Mouse (Mus musculus) hindbrain, embryonic 16.5 days (tissue): ENCODE measurements around the gene Camkmt. TPM values are rescaled to one million over a fixed set of nuclear protein-coding genes. Genes with fewer than 3 reads are reported as not detected.
A peak's percentile ranks its signal among the peaks of the same experiment; 100 is the strongest.

Experiments
- ATAC-seq: fragments of 200-750 bp; cut with Nextera tagmentation; 2 replicates; pipeline ENCODE4 v1.8.0; 2017; ENCODE audit warnings: moderate TSS enrichment, moderate library complexity
- H3K27ac ChIP-seq: fragments of 300-500 bp; sonication (generic); 2 replicates; pipeline ENCODE4 v1.5.1; 2014; ENCODE audit warnings: low read depth, mild to moderate bottlenecking, control low read depth, low read length, moderate library complexity
- H3K27me3 ChIP-seq: fragments of 300-500 bp; sonication (generic); replicated peaks from 2 replicates; pipeline ENCODE4 v1.6.1; 2014; ENCODE audit warnings: low read length; ENCODE audit not compliant: control insufficient read depth, insufficient read depth
- H3K36me3 ChIP-seq: fragments of 300-500 bp; sonication (generic); 2 replicates; pipeline ENCODE4 v1.6.1; 2014; ENCODE audit warnings: mild to moderate bottlenecking, low read length, moderate library complexity, mixed read lengths; ENCODE audit not compliant: control insufficient read depth, insufficient read depth
- H3K4me1 ChIP-seq: fragments of 300-500 bp; sonication (generic); 2 replicates; pipeline ENCODE4 v1.6.1; 2014; ENCODE audit warnings: low read depth, low read length; ENCODE audit not compliant: control insufficient read depth, insufficient read depth
- H3K4me2 ChIP-seq: fragments of 300-500 bp; sonication (generic); 2 replicates; pipeline ENCODE4 v1.6.1; 2014; ENCODE audit warnings: mild to moderate bottlenecking, low read length, control low read depth, moderate library complexity
- H3K4me3 ChIP-seq: fragments of 300-500 bp; sonication (generic); 2 replicates; pipeline ENCODE4 v1.5.1; 2014; ENCODE audit warnings: mild to moderate bottlenecking, low read length, control low read depth, moderate library complexity
- H3K9ac ChIP-seq: fragments of 300-500 bp; sonication (generic); 2 replicates; pipeline ENCODE4 v1.6.1; 2014; ENCODE audit warnings: low read depth, mild to moderate bottlenecking, control low read depth, low read length, moderate library complexity
- H3K9me3 ChIP-seq: fragments of 300-500 bp; sonication (generic); 2 replicates; pipeline ENCODE4 v1.6.1; 2014; ENCODE audit warnings: mild to moderate bottlenecking, low read length, moderate library complexity; ENCODE audit not compliant: control insufficient read depth
- WGBS: fragments of 180-500 bp; shearing (Covaris S2); extraction: QIAGEN DNeasy Blood & Tissue Kit; methylation state at CpG from one replicate; pipeline ENCODE4 v1.1.7; 2014; 5-methylcytosine and 5-hydroxymethylcytosine counted together
- polyA plus RNA-seq: library from polyadenylated mRNA; unstranded; fragments of >200 nt; fragmentation: Nextera tagmentation; extraction: Ambion mirVana; gene quantifications from 2 replicates; pipeline ENCODE4 v1.2.1, GENCODE M21; 2015

Camkmt gene
- polyA plus RNA-seq, 1 experiment from 2014 or later = 22.9 TPM

DNA sequence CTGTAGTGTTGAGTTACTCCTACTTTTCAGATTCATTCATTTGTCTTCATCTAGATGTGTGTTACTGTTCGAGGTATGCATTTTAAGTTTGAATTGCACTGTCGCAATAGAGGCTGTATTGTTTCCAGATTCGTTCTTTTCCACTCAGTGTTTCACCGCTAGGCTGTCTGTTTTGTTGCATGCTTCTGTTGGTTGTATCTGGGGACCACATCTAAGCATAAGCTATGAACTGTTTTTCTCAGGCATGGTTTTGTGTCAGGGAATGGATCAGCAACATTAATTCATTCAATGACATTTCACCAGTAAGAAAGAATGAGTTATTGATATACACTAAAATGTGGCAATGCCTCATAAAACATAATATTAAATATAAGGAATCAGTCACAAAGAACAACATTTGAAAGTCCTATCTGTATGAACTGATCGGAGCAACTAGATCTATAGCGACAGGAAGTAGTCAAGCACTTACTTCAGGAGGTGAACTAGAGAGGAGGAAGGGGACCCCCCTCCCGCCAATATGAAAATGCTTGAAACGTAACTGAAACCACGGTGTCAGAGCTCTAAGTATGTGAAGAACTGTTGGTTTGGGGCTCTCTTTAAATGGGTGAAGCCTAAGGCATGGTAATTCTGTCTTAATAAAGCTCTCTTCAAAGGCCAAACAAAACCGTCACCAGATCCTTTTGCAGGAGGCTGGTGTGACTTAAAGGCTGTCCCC lies 80.3 kb downstream of the Camkmt start:
- WGBS = 79% methylated on average over 10 of the region's 10 CpGs
- no peak overlapping the region for H3K4me3 ChIP-seq
- no peak for ATAC-seq
- no peaks in the 10 kb centered on the region for H3K27me3 ChIP-seq
- no peak overlapping the region for H3K27ac ChIP-seq
- no peak overlapping the region for H3K9ac ChIP-seq
- no peaks in the 10 kb centered on the region for H3K9me3 ChIP-seq
- no peaks in the 10 kb centered on the region for H3K36me3 ChIP-seq
- no peaks in the 10 kb centered on the region for H3K4me1 ChIP-seq
- no peak overlapping the region for H3K4me2 ChIP-seq

- no peak for ATAC-seq
- Histone ChIP-seq H3K9ac (no peak overlapping the region), H3K4me3 (no peak overlapping the region), H3K27me3 (no peaks in the 10 kb centered on the region), H3K27ac (no peak overlapping the region), H3K36me3 (no peaks in the 10 kb centered on the region), H3K4me2 (no peak overlapping the region), H3K4me1 (no peaks in the 10 kb centered on the region), H3K9me3 (no peaks in the 10 kb centered on the region)
- 27% methylated on average over 4 of the region's 4 CpGs for WGBS
These were observed 81.6 kb downstream of the Camkmt start for GRCm38 (mm10) chr17:85171951-85172350.

DNA sequence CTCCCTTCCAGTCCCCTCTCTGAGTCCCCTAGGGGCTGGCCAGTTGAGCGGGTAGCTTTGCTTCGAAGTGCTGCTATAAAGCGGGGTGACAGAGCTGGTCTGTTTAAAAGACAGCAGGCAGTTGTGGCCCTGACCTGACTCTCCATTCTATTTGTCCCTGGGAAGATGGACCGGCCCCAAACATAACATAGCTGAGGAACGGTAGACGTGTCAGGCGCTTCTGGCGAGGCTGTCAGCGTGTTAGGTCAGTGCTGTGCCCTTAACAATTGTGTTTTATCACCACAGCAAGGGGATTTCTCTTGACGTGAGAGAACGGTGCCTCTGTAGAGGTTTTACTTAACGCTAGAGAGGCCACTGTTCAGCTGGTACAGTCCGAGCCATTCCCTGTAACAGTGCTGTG lies 86.9 kb downstream of the Camkmt start:
- H3K36me3 ChIP-seq = no peaks in the 10 kb centered on the region
- H3K4me1 ChIP-seq = no peaks in the 10 kb centered on the region
- no peak overlapping the region for H3K9ac ChIP-seq
- H3K27ac ChIP-seq = no peak overlapping the region
- no peak overlapping the region for H3K4me2 ChIP-seq
- no peaks in the 10 kb centered on the region for H3K9me3 ChIP-seq
- 47% methylated on average over 13 of the region's 13 CpGs for WGBS
- H3K27me3 ChIP-seq = no peaks in the 10 kb centered on the region
- ATAC-seq = no peak
- H3K4me3 ChIP-seq = no peak overlapping the region

- Histone ChIP-seq H3K4me2 (peak overlapping the region; percentile 35), H3K27ac (no peak overlapping the region), H3K4me3 (peak overlapping the region; percentile 5; the same call in 1 of the 2 replicates), H3K9me3 (no peaks in the 10 kb centered on the region), H3K27me3 (no peaks in the 10 kb centered on the region), H3K9ac (no peak overlapping the region), H3K36me3 (no peaks in the 10 kb centered on the region), H3K4me1 (no peaks in the 10 kb centered on the region)
- peak; percentile 50; the same call in 1 of the 2 replicates for ATAC-seq
- WGBS = 33% methylated on average over 14 of the region's 14 CpGs
These were observed 90.2 kb downstream of the Camkmt start for GRCm38 (mm10) chr17:85180471-85181060.

DNA sequence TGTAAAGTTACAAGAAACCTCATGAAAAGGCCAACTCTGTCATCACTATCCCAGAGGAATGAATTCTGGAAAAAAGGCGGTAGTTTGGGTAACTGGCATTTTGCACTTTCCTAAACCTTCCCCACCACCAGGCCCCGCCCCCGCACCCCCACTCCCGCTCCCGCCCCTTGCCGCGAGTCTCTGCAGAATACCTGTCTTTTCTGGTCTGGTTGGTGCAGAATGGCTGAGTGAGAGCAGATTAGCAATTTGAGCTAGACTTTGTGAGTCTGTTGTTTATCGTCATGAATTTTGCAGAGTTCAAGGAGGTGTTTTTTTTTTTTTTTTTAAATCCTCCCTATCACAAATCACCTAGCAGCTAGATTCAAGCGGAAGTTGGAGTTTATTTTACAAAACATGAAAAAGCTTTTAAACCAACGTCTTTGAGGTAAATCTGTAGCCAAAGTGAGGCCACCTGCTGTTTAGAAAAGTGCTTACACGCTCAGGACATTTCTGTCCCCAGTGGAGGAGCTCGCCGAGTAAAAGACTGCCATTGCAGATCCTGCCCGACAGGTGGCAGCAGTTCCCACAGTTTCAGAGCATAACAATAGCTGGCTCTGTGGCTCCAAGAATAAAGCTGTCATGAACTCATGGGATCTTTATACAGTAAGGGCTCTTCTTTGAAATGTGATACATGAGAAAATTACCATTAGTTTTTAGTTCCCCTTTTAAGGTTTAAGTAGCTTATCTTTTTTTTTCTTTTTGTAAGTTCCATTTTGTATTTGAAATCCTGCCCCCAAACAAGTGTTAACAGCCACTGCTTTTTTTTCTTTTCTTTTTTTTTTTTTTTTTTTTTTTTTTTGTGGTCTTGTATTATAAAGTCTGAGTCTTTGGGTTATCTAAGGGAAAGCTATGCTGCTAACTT lies 99.1 kb downstream of the Camkmt start:
- peak overlapping the region; percentile 29 for H3K4me3 ChIP-seq
- H3K27me3 ChIP-seq = no peaks in the 10 kb centered on the region
- peak overlapping the region; percentile 60 for H3K4me2 ChIP-seq
- no peaks in the 10 kb centered on the region for H3K36me3 ChIP-seq
- peak; percentile 94 for ATAC-seq
- peaks cover 4% of the 10 kb centered on the region; the same call in 1 of the 2 replicates for H3K4me1 ChIP-seq
- no peak overlapping the region for H3K9ac ChIP-seq
- H3K27ac ChIP-seq = no peak overlapping the region
- H3K9me3 ChIP-seq = no peaks in the 10 kb centered on the region
- 4% methylated on average over 14 of the region's 14 CpGs for WGBS

- H3K4me1 ChIP-seq = peaks cover 4% of the 10 kb centered on the region; the same call in 1 of the 2 replicates
- no peaks in the 10 kb centered on the region for H3K9me3 ChIP-seq
- no peak for ATAC-seq
- no peak overlapping the region for H3K27ac ChIP-seq
- no peak overlapping the region for H3K9ac ChIP-seq
- WGBS = 15% methylated on average over 7 of the region's 7 CpGs
- no peaks in the 10 kb centered on the region for H3K27me3 ChIP-seq
- no peaks in the 10 kb centered on the region for H3K36me3 ChIP-seq
- peak overlapping the region; percentile 39 for H3K4me2 ChIP-seq
- H3K4me3 ChIP-seq = no peak overlapping the region
These were observed 99.7 kb downstream of the Camkmt start for GRCm38 (mm10) chr17:85190128-85190435.

DNA sequence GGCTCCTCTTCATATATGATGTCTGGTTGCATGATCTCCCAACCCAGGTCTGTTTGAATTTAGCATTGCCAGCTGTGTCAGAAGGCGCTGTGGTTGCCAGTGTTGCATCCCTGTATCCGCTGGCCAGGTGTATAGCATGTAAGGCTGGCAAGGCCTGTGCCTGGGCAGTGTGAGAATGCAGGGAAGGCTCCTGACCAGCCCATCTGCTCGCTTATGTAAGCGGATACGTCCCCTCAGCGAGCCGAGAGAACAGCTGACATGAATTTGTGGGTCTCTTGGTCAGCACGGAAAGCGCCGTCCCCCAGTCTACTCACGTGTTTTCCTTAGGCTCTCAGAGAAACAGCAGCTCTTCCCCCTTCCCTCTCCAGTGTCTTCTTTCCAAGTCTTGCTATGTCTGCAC lies 102.9 kb downstream of the Camkmt start:
- no peaks in the 10 kb centered on the region for H3K9me3 ChIP-seq
- ATAC-seq = no peak
- no peak overlapping the region for H3K4me3 ChIP-seq
- no peak overlapping the region for H3K9ac ChIP-seq
- H3K27ac ChIP-seq = no peak overlapping the region
- no peaks in the 10 kb centered on the region for H3K36me3 ChIP-seq
- H3K4me2 ChIP-seq = no peak overlapping the region
- H3K27me3 ChIP-seq = no peaks in the 10 kb centered on the region
- 91% methylated on average over 11 of the region's 11 CpGs for WGBS
- peaks cover 4% of the 10 kb centered on the region; the same call in 1 of the 2 replicates for H3K4me1 ChIP-seq

- H3K4me1 ChIP-seq = no peaks in the 10 kb centered on the region
- no peak overlapping the region for H3K4me2 ChIP-seq
- WGBS = 84% methylated on average over 15 of the region's 15 CpGs
- H3K4me3 ChIP-seq = no peak overlapping the region
- H3K27me3 ChIP-seq = no peaks in the 10 kb centered on the region
- H3K9ac ChIP-seq = no peak overlapping the region
- H3K27ac ChIP-seq = no peak overlapping the region
- no peaks in the 10 kb centered on the region for H3K36me3 ChIP-seq
- H3K9me3 ChIP-seq = no peaks in the 10 kb centered on the region
- no peak for ATAC-seq
These were observed 108.4 kb downstream of the Camkmt start for GRCm38 (mm10) chr17:85198781-85199180.

DNA sequence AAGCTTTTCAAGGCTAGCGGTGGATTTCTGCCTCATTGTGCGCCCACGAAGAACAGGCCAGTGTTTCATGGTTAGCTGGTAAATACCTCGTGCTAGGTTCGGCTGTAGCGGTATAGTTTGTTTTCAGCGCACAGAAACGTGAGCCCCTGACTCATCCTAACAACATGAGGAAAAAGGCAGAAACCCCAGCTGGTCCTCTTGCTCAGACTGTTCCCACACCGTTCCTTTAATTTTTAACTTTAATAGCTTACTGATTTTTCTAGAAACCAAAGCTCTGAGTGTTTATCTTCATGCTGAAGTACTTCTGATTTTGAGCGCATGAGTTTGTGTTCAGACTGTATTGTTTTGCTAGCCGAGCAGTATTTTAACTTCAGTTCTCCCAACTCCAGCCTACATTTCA lies 109.0 kb downstream of the Camkmt start:
- Histone ChIP-seq H3K4me2 (no peak overlapping the region), H3K36me3 (no peaks in the 10 kb centered on the region), H3K9me3 (no peaks in the 10 kb centered on the region), H3K9ac (no peak overlapping the region), H3K27ac (no peak overlapping the region), H3K27me3 (no peaks in the 10 kb centered on the region), H3K4me1 (no peaks in the 10 kb centered on the region), H3K4me3 (no peak overlapping the region)
- WGBS = 85% methylated on average over 11 of the region's 11 CpGs
- no peak for ATAC-seq
